Mouse (Mus musculus) G1E (cell line): Measurements from ENCODE around the gene Iqcm.

Source experiments
- CTCF ChIP-seq: IDR thresholded peaks from 2 replicates; pipeline ENCODE4 v1.5.1; 2012; ENCODE audit warnings: low read depth, low read length, inconsistent platforms, mixed read lengths
- GATA1 ChIP-seq: IDR thresholded peaks from 2 replicates; pipeline ENCODE4 v1.6.1; 2012; ENCODE audit warnings: borderline replicate concordance, low read length, inconsistent platforms, mixed read lengths
- GATA2 ChIP-seq: IDR thresholded peaks from 2 replicates; pipeline ENCODE4 v1.6.1; 2012; ENCODE audit warnings: low read depth, low read length, inconsistent platforms, borderline replicate concordance
- TAL1 ChIP-seq: conservative IDR thresholded peaks from 2 replicates; pipeline ENCODE4 v1.6.1; 2012; ENCODE audit warnings: low read depth, low read length, inconsistent platforms, mixed read lengths

GRCm38 (mm10) chr8:75448394-75448793, at the start of gene Iqcm:
- TF ChIP-seq CTCF: no peak
- TF ChIP-seq GATA1: no peak
- no peak for TF ChIP-seq TAL1
- no peak for TF ChIP-seq GATA2
